Mouse (Mus musculus) c-Kit-negative CD71-positive TER-119-positive erythroid progenitor cells, embryonic 14.5 days (primary cell): ENCODE measurements around the gene Pla2g2e.
"Not testable (repeated sequence)": the region's sequence is repeated elsewhere in the genome, so short reads cannot be mapped to it uniquely, and the experiment has no call there.

Experiments
- DNase-seq: peaks from one replicate; pipeline ENCODE4 v3.0.0-alpha.2; 2013; ENCODE audit warnings: low read depth, low spot score

Gene Pla2g2e

GRCm38 (mm10) chr4:138877731-138878130, at the start of gene Pla2g2e:
Gene Pla2g2e, plus strand, starts transcription at chr4:138877942.
- DNase-seq: no peak

- no peak for DNase-seq
Measured at GRCm38 (mm10) chr4:138839806-138840205, 37.9 kb upstream of the Pla2g2e start.

GRCm38 (mm10) chr4:138840726-138841125, 37.0 kb upstream of the Pla2g2e start:
- DNase-seq: no peak

GRCm38 (mm10) chr4:138841386-138841785, 36.4 kb upstream of the Pla2g2e start:
- no peak for DNase-seq

DNA sequence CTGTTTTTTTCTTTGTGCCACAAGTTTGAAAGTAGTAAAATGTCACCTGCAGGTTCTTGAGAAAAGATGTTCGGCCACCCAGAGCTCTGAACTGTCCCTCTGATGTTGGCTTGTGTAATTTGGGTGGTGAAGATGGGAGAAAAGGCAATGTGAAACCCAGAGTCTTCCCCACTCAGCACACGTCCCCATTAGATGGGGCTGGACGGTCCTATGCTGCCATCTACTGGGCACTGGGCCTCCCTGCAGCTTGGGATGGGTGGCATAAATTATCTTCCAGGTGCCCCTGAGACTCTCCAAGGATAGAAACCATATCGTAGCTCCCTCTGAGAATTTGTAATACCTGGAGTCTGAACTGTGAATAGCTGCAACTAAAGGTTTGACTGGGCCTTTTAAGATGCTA, 26.3 kb upstream of the Pla2g2e start:
- DNase-seq: peak; percentile 11

DNA sequence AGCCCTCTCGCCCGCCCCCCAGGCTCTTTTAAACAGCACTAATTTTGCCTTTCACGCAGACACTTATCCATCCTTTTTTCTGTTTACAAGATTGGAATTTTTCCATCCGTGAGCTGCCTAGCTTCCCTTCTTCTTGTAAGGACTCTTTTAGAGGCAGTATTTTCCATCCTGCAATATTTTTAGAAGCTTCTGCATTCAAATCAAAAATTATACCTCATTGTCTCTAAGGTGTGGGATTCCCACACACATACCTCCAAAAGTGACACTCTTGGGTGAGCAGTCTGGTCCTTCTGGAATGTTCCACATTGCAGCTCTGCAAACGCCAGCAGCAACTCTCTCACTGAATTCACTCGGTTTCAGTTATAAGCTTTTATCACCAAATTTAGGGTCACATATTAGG, 24.8 kb upstream of the Pla2g2e start:
- no peak for DNase-seq

GRCm38 (mm10) chr4:138855092-138855632, 22.6 kb upstream of the Pla2g2e start:
- no peak for DNase-seq

- peak; percentile 26 for DNase-seq
Measured at GRCm38 (mm10) chr4:138856491-138856890, 21.3 kb upstream of the Pla2g2e start.

DNA sequence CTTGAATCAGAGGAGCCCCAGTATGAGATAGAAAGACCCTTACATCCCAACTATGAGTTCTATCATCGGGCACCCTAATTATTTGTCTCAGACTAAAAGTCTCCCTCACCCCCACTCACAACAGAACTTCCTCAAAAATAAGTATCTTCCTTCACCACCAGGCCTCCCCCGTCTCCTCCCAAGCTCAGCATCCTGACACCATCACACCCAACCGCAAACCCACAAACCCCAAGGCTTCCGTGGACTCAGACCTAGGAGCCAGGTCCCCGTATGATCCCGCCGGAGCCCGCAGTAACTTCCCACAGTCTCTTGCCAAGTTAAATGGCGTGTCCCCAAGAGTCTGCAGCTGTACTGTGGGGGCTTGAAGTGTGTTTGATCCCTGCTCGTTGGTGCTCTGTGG, 20.2 kb upstream of the Pla2g2e start:
- no peak for DNase-seq

- DNase-seq: no peak
Measured at GRCm38 (mm10) chr4:138858446-138858845, 19.3 kb upstream of the Pla2g2e start.

GRCm38 (mm10) chr4:138859245-138859644, 18.5 kb upstream of the Pla2g2e start:
- DNase-seq: no peak

- no peak for DNase-seq
Measured at GRCm38 (mm10) chr4:138859728-138860127, 18.0 kb upstream of the Pla2g2e start.

GRCm38 (mm10) chr4:138863344-138863998, 14.3 kb upstream of the Pla2g2e start, which contains the start of gene Pla2g5:
Gene Pla2g5, minus strand, starts transcription at chr4:138863482.
- no peak for DNase-seq

DNA sequence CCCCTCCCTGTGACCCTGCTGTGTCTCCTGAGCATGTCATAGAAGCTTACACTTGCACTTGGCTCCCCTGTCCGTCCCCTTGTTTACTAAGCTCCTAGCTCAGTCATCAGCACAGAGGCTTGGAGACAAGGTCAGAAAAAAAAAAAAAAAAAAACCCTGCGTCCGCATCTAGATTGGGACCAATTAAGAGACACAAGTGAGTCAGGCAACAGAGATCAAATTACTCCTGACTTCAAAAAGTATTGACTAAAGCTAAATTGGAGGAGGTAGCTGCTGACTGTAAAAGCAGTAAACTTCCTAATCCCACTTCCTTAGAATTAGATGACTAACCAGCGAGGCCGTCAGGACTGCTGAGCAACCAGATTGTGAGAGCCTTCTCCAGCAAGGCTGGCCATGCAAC, 12.7 kb upstream of the Pla2g2e start:
- no peak for DNase-seq

- no peak for DNase-seq
Measured at GRCm38 (mm10) chr4:138865991-138866390, 11.8 kb upstream of the Pla2g2e start.

DNA sequence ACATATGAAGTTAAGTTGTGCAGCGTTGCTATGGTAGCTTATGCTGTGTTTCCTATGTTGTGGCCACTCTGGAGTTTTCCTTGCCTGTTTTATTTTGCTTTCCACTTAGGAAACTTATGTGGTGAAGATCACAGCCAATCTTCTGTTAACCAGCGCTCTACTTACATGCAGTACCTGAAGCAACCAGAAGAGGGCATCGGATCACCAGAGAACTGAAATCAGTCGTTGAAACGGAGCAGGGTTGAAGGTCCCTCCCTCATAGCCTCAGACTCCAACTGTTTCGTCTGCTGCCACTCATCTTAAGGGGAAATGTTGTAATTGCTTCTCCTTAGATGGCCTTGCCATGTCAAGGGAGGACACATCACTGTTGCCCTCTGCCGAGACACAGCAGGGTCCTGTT, 11.3 kb upstream of the Pla2g2e start:
- peak; percentile 39 for DNase-seq

GRCm38 (mm10) chr4:138868666-138869065, 9.1 kb upstream of the Pla2g2e start:
- no peak for DNase-seq

DNA sequence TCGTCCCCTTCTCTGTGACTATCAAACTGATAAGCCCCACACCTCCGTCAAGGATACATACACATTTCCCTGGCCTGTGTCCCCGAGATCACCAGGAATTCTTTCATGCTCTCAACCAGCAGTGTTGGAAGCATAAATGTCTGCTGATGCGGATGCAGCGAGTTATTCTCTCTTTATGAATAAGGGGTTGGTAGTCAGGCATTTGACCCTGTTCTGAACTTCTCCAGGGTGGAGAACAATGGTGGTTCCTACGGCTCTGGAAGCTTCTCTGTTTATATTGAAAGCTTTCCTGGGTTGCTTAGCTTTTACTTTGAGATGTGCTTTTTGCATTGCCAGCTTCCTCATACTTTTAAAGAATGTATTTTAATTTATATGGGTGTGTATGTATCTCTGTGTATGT, 3.9 kb upstream of the Pla2g2e start, which contains the start of gene Gm13030:
Gene Gm13030, minus strand, starts transcription at position 101 of the 400 bp plus-strand sequence.
- no peak for DNase-seq

GRCm38 (mm10) chr4:138875275-138875674, 2.5 kb upstream of the Pla2g2e start:
- not testable (repeated sequence) for DNase-seq

DNA sequence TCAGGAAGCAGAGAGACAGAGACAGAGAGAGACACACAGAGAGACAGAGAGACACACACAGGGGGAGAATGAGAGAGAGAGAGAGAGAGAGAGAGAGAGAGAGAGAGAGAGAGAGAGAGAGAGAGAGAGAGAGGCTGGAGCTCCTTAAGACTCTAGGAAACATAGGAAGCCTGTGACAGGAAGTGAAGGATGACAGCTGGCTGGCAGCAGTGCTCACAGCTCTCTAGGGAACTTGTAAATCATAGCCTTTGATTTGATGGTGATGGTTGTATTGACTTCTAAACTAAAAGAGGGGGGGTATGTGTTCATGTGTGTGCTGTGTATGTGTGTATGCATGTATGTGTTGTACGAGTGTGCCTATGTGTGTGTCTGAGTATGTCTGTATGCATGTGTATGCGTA, 1.8 kb upstream of the Pla2g2e start:
- no peak for DNase-seq

- no peak for DNase-seq
Measured at GRCm38 (mm10) chr4:138878783-138879182, 1.0 kb downstream of the Pla2g2e start.

DNA sequence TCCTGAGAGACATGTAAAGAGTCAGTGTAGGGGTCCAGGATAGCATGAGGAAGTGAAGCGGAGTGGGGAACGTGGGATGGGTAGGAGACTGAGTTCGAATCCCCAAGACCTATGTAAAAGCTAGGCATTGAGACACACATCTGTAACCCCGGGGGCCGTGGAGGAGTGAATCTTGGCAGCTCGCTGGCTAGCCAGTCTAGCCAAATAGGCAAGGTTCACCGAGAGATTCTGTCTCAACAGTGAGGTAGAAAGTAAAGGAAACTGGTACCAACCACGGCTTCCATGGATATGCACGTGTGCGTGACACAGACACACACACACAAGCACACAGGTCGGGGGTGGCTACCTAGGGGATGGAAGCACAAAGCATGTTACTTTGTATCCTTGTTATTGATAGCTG, 2.1 kb downstream of the Pla2g2e start:
- DNase-seq: no peak

GRCm38 (mm10) chr4:138880811-138881584, 3.3 kb downstream of the Pla2g2e start:
- DNase-seq: no peak
